Mouse (Mus musculus): ENCODE measurements around the gene Gm28308. TPM values are rescaled to one million over a fixed set of nuclear protein-coding genes. Genes with fewer than 3 reads are reported as not detected.

Gm28308 gene
- polyA plus RNA-seq, 1 experiment from 2014 or later: not detected

DNA sequence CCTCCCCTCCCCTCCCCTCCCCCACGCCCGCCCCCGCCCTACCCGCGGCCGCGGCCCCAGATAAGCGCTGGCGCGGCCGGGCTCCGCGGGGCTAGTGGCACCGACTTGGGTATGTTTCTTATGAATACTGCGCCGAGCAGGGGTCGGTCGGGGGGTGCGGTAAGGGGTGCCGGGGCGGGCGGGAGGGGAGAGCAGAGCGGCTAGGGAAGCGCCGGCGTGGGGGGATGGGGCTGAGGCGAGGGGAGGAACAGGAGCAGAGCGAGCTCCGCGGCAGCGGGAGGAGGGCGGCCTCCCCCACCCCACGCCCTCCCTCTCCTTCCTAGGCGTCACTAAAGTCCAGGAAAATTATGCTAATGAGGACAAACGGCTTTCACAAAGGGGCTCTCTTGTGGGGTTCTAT is 37.3 kb downstream of the Gm28308 start:
- peak overlapping the region; percentile 87 for H3K27ac ChIP-seq
- no peaks in the 10 kb centered on the region for H3K36me3 ChIP-seq
- H3K27me3 ChIP-seq (ENCODE audit: insufficient read depth, poor library complexity, severe bottlenecking): peaks cover 100% of the 10 kb centered on the region
- H3K9me3 ChIP-seq: no peaks in the 10 kb centered on the region
- H3K4me1 ChIP-seq: peaks cover 34% of the 10 kb centered on the region
- peak overlapping the region; percentile 62 for H3K4me3 ChIP-seq
- DNase-seq (ENCODE audit: low spot score): peak; percentile 73
- WGBS: 0% methylated on average over 7 of the region's 35 CpGs

- peaks cover 100% of the 10 kb centered on the region for H3K27me3 ChIP-seq (ENCODE audit: insufficient read depth, poor library complexity, severe bottlenecking)
- peak; percentile 78 for DNase-seq (ENCODE audit: low spot score)
- H3K9me3 ChIP-seq: no peaks in the 10 kb centered on the region
- peak overlapping the region; percentile 87 for H3K27ac ChIP-seq
- H3K4me3 ChIP-seq: peak overlapping the region; percentile 62
- WGBS: 1% methylated on average over 41 of the region's 41 CpGs
- peaks cover 41% of the 10 kb centered on the region for H3K4me1 ChIP-seq
- H3K36me3 ChIP-seq: no peaks in the 10 kb centered on the region
These were observed 38.0 kb downstream of the Gm28308 start for GRCm38 (mm10) chr6:52174968-52175751.

- 0 out of 2 replicates have a peak overlapping the region, but pooled peaks have one; percentile 32 for H3K27ac ChIP-seq
- 2% methylated on average over 4 of the region's 4 CpGs for WGBS
- H3K4me1 ChIP-seq: peaks cover 49% of the 10 kb centered on the region
- no peaks in the 10 kb centered on the region for H3K36me3 ChIP-seq
- H3K27me3 ChIP-seq (ENCODE audit: insufficient read depth, poor library complexity, severe bottlenecking): peaks cover 99% of the 10 kb centered on the region
- DNase-seq (ENCODE audit: low spot score): no peak
- no peaks in the 10 kb centered on the region for H3K9me3 ChIP-seq
- peak overlapping the region; percentile 62 for H3K4me3 ChIP-seq
These were observed 39.5 kb downstream of the Gm28308 start for GRCm38 (mm10) chr6:52173648-52174047.

DNA sequence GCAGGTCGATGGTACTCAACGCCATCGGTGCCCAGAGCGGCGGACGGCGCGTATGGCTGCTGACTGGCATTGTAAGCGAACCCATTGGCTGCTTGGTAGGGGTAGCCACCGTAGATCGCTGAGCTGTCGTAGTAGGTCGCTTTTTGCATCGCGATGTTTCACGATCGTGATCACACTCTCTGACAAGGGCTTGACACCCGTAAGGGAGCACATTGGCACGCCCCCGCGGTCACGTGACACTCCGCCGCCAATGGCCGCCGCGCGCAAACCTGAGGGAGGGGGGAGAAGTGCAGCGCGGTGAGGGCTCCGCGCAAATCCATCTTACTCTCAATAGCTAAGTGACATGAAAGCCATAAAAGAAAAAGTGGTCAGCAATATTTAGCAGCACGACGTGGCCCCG is 40.6 kb downstream of the Gm28308 start:
- peaks cover 99% of the 10 kb centered on the region for H3K27me3 ChIP-seq (ENCODE audit: insufficient read depth, poor library complexity, severe bottlenecking)
- H3K36me3 ChIP-seq: no peaks in the 10 kb centered on the region
- H3K4me3 ChIP-seq: peak overlapping the region; percentile 62
- peak; percentile 84 for DNase-seq (ENCODE audit: low spot score)
- peak overlapping the region; percentile 82 for H3K27ac ChIP-seq
- no peaks in the 10 kb centered on the region for H3K9me3 ChIP-seq
- peaks cover 50% of the 10 kb centered on the region for H3K4me1 ChIP-seq
- under 1% methylated on average over 35 of the region's 35 CpGs for WGBS

DNA sequence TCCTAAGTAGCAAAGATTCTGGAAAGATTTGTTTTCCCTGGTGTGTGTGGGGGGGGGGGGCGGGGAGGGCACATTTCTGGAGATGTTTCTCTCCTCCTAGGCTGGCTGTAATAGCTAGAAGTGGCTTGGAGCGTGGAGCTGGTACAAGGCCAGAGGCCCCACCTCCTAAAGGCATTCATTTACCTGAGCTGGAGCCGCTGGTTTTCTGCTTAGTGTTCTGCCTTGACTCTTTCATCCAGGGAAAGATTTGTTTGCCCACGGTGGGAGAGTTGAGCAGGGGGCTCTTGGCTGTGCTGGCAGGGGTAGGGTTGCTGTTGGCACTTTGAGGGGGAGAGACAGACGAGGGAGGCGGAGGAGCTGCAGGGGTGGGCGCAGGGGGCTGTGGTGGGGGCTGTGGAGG is 41.2 kb downstream of the Gm28308 start:
- Histone ChIP-seq H3K27me3 (ENCODE audit: insufficient read depth, poor library complexity, severe bottlenecking) (peaks cover 99% of the 10 kb centered on the region), H3K9me3 (no peaks in the 10 kb centered on the region), H3K27ac (peak overlapping the region; percentile 82), H3K4me1 (peaks cover 47% of the 10 kb centered on the region), H3K36me3 (no peaks in the 10 kb centered on the region), H3K4me3 (peak overlapping the region; percentile 62)
- WGBS: 9% methylated on average over 7 of the region's 7 CpGs
- DNase-seq (ENCODE audit: low spot score): no peak

GRCm38 (mm10) chr6:52171331-52171730 is 41.8 kb downstream of the Gm28308 start:
- Histone ChIP-seq H3K4me3 (no peak overlapping the region), H3K4me1 (peaks cover 47% of the 10 kb centered on the region)
- 8% methylated on average over 4 of the region's 4 CpGs for WGBS

DNA sequence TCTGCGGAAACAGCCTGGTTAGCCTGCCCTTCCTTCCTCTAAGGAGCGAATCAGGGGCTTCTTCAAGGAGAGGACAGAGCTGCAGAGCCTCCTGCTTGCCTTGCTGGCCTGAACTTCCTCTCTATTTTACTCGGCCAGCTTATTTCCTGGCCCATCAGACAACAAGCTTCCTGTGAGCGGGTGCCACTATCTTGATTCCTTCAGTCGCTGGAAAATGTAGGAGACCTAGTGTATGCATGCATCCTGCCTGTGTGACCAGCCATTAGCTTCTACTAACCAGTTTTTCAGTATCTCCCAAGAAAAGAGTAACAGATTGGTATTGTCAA is 42.3 kb downstream of the Gm28308 start:
- H3K27me3 ChIP-seq (ENCODE audit: insufficient read depth, poor library complexity, severe bottlenecking): peaks cover 99% of the 10 kb centered on the region
- H3K36me3 ChIP-seq: no peaks in the 10 kb centered on the region
- H3K9me3 ChIP-seq: no peaks in the 10 kb centered on the region
- 9% methylated on average over 5 of the region's 5 CpGs for WGBS
- peak overlapping the region; percentile 82 for H3K27ac ChIP-seq
- peak overlapping the region; percentile 45 for H3K4me3 ChIP-seq
- peaks cover 48% of the 10 kb centered on the region for H3K4me1 ChIP-seq
- DNase-seq (ENCODE audit: low spot score): no peak

More at GRCm38 (mm10) chr6:52171331-52171730, 41.8 kb downstream of the Gm28308 start:
- no peak for DNase-seq (ENCODE audit: low spot score)
- Histone ChIP-seq H3K27me3 (ENCODE audit: insufficient read depth, poor library complexity, severe bottlenecking) (peaks cover 99% of the 10 kb centered on the region), H3K36me3 (no peaks in the 10 kb centered on the region), H3K9me3 (no peaks in the 10 kb centered on the region), H3K27ac (peak overlapping the region; percentile 82; the same call in 1 of the 2 replicates)

GRCm38 (mm10) chr6:52170166-52170897 is 42.8 kb downstream of the Gm28308 start:
- H3K4me3 ChIP-seq: peak overlapping the region; percentile 45
- peak; percentile 74 for DNase-seq (ENCODE audit: low spot score)
- peaks cover 47% of the 10 kb centered on the region for H3K4me1 ChIP-seq
- 3% methylated on average over 40 of the region's 40 CpGs for WGBS
- H3K27me3 ChIP-seq (ENCODE audit: insufficient read depth, poor library complexity, severe bottlenecking): peaks cover 99% of the 10 kb centered on the region
- H3K36me3 ChIP-seq: no peaks in the 10 kb centered on the region
- no peaks in the 10 kb centered on the region for H3K9me3 ChIP-seq
- H3K27ac ChIP-seq: peak overlapping the region; percentile 82

DNA sequence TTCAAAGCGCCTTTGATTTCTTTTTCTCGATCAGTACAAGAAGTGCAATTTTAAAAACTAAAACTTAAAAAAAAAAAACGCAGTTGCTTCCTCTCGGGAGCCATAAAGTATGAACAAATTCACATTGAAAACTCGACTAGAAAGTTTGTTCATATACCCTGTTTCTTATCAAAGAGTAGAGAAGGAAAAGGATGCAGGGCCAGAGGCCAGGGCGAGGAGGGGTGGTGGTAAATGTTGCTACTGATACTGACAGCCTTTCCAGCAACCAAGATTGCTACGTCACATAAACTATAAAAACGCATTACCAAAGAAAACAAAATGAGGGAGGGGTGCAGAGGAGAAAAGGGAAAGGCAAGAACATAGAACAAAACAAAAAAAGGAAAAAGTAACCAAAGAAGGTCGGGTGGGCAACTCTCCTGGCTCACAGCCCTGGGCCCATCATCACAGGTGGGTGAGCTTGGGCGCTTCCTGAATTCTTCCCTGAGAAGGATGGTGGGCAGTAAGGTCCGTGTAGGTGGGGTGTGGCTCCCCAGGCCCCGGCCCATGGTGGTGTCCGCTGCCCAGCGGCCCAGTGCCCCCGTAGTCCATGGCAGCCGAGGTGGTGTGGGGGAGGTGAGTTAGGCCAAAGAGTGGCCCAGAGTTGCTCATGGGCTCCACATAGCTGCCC is 43.5 kb downstream of the Gm28308 start:
- Histone ChIP-seq H3K27ac (peak overlapping the region; percentile 82), H3K4me1 (peaks cover 44% of the 10 kb centered on the region)
- peak; percentile 73 for DNase-seq (ENCODE audit: low spot score)

DNA sequence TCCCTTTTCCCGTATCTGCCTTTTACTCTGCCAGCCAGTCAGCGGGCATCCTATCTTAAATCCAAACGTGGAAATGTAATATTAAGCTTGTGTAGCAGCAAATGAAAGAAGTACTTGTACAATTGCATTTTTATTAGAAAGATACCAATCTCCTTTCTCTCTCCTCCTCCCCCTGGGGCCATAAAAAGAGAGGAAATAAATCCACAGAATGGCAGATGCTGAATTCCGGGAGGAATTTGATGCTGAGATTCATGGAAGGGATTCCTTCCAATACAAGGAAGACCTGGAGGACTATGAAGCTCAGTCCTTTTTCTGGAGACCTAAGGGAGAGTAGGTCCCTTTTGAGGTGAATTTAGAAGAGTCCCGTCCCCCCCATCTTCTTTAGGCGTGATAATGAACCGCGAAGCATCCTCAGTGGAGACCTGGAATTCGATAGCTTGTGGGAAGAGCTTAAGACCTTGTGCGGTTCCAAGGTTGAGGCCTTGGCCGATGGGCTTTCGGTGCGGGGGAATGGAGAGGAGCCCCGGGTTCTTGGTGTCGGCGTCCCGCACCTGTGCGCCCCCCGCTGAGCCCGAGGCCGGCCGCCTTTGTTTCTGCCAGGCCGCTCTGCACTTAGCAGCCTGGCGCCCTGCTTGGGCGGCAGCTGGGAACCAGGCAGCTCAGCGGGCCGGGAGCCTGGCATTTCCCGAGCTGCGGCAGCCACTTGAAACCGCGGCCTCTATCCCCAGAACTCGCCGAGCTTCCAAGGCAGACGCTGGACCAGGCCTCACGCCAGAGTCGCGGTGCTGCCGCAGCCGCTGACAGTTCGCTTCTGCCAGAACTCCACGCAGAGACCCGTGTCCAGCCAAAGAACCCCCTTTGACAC is 44.7 kb downstream of the Gm28308 start:
- Histone ChIP-seq H3K9me3 (no peaks in the 10 kb centered on the region), H3K27me3 (ENCODE audit: insufficient read depth, poor library complexity, severe bottlenecking) (peaks cover 98% of the 10 kb centered on the region), H3K4me3 (peak overlapping the region; percentile 58), H3K27ac (peak overlapping the region; percentile 76), H3K36me3 (no peaks in the 10 kb centered on the region), H3K4me1 (peaks cover 54% of the 10 kb centered on the region)
- DNase-seq (ENCODE audit: low spot score): no peak
- 3% methylated on average over 42 of the region's 42 CpGs for WGBS

More for the DNA sequence above, 43.5 kb downstream of the Gm28308 start:
- Histone ChIP-seq H3K36me3 (no peaks in the 10 kb centered on the region), H3K27me3 (ENCODE audit: insufficient read depth, poor library complexity, severe bottlenecking) (peaks cover 99% of the 10 kb centered on the region), H3K4me3 (peak overlapping the region; percentile 45), H3K9me3 (no peaks in the 10 kb centered on the region)
- 8% methylated on average over 16 of the region's 16 CpGs for WGBS

GRCm38 (mm10) chr6:52167736-52168161 is 45.4 kb downstream of the Gm28308 start:
- Histone ChIP-seq H3K36me3 (no peaks in the 10 kb centered on the region), H3K4me1 (peaks cover 52% of the 10 kb centered on the region), H3K27ac (peak overlapping the region; percentile 76), H3K9me3 (no peaks in the 10 kb centered on the region), H3K27me3 (ENCODE audit: insufficient read depth, poor library complexity, severe bottlenecking) (peaks cover 98% of the 10 kb centered on the region), H3K4me3 (peak overlapping the region; percentile 58)
- 7% methylated on average over 14 of the region's 14 CpGs for WGBS
- DNase-seq (ENCODE audit: low spot score): no peak

DNA sequence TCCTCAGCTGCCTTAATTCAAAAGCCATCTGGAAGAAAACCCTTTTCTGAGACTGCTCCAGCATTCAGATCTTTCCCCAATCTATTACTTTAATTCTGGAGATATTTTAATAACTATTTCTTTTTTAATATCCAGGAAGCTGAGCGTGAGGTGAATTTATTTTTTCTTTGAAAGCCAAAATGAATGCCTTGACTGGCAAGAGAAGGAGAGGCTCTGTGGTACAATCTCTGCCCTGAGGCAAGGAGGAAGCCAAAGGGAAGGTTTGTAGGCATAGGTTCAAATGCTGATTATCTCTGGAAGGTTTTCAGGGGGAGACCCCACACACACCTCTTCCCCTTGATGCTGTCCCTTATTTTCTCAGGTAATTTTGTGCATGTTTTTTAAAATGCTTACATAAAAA is 46.0 kb downstream of the Gm28308 start:
- H3K27ac ChIP-seq: peak overlapping the region; percentile 76
- DNase-seq (ENCODE audit: low spot score): no peak
- 23% methylated on average over 1 of the region's 1 CpGs for WGBS
- H3K4me1 ChIP-seq: peaks cover 46% of the 10 kb centered on the region
- H3K27me3 ChIP-seq (ENCODE audit: insufficient read depth, poor library complexity, severe bottlenecking): peaks cover 96% of the 10 kb centered on the region
- no peaks in the 10 kb centered on the region for H3K9me3 ChIP-seq
- peak overlapping the region; percentile 58 for H3K4me3 ChIP-seq
- H3K36me3 ChIP-seq: no peaks in the 10 kb centered on the region

Measured in heart, embryonic 10.5 days (tissue).